17 mouse cellular contexts compared by ENCODE assay signal in the genomic region with DNA sequence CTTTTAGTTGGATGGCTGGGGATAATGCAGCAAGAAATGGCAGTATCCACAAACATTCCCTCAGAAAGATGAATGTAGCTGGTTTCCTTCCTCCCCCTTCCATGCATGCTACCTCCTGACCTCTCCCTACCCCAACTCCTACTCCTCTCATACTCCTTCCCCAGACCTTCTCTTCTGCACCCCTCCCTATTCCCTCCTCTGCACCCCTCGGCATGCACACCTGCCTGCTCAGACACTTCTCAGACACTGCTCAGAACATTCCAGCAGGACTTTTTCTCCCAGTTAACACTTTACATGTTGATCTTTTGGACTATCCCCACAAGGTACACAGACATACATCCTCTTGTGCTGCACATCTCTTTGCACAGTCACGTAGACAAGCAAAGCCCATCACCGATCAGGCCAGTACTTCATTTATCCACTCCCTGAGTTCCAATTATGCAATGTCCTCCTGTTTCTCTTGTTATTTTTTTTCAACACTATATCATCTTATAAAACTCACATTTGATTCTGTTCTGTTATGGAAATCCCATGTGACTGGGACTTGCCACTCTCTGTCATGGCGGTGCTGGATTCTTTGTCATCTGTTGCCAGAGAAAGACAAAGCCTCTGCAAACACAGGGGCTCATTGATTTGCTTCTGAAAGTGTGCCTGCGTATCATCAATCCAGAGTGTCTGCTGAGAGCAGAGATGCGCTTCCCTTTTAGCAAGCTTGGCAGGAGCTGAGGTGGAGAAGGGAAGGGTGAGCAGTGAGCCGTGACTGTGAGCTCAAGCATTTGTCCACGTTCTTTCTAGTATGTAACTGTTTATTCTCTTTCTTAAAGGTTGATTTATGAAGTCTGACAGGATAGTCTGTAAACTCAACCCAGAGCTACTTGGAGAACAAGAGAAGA.
DNase-seq lines count a peak whose midpoint lies in the region; ATAC-seq and TF ChIP-seq lines count a peak whose summit lies in the region.
"Had no signal": no experiment of that assay in that cellular context is flagged by ENCODE, and none has a peak within 500 bp of the region (broad histone marks: within the 10 kb centered on the region; RNA-seq: fewer than 3 reads in every experiment).

No protein-coding gene starts in this region.

- ATAC-seq in midbrain, embryonic 11.5 days (ENCODE audit: low FRiP score) = peak; percentile 80
- ATAC-seq in midbrain, embryonic 16.5 days = no peak
- peak; percentile 82 for ATAC-seq in kidney, postnatal 0 days (replicated peaks; ENCODE audit: low FRiP score, low read depth)
- peak; percentile 73 for ATAC-seq in neural tube, embryonic 15.5 days (ENCODE audit: low FRiP score)
- ATAC-seq in erythroblast, adult 5-6 weeks (replicated peaks; ENCODE audit: low FRiP score, poor library complexity, severe bottlenecking) = no peak
- ATAC-seq: forebrain, embryonic 14.5 days; inflammation-experienced regulatory T-cells, adult 6 months had no signal

- H3K27me3 ChIP-seq in midbrain, embryonic 11.5 days (ENCODE audit: control insufficient read depth, insufficient read depth, low read length) = no peaks in the 10 kb centered on the region
- H3K27me3 ChIP-seq in midbrain, embryonic 16.5 days (ENCODE audit: control insufficient read depth, insufficient read depth, low read depth, low read length) = no peaks in the 10 kb centered on the region
- no peaks in the 10 kb centered on the region for H3K27me3 ChIP-seq in hindbrain, embryonic 10.5 days (ENCODE audit: insufficient read depth, poor library complexity, severe bottlenecking)
- H3K27me3 ChIP-seq in kidney, postnatal 0 days (ENCODE audit: insufficient read depth, low read length) = no peaks in the 10 kb centered on the region
- H3K27me3 ChIP-seq in neural tube, embryonic 15.5 days (replicated peaks) = no peaks in the 10 kb centered on the region
- H3K27me3 ChIP-seq: embryonic facial prominence, embryonic 13.5 days; heart, embryonic 15.5 days; neural tube, embryonic 13.5 days; stomach, embryonic 15.5 days had no signal

- H3K9me3 ChIP-seq in midbrain, embryonic 11.5 days (ENCODE audit: control insufficient read depth, low read length) = no peaks in the 10 kb centered on the region
- H3K9me3 ChIP-seq in midbrain, embryonic 16.5 days (replicated peaks; ENCODE audit: control insufficient read depth, low read length, poor library complexity, severe bottlenecking) = no peaks in the 10 kb centered on the region
- H3K9me3 ChIP-seq in hindbrain, embryonic 10.5 days = no peaks in the 10 kb centered on the region
- no peaks in the 10 kb centered on the region for H3K9me3 ChIP-seq in kidney, postnatal 0 days (replicated peaks; ENCODE audit: low read length)
- no peaks in the 10 kb centered on the region for H3K9me3 ChIP-seq in neural tube, embryonic 15.5 days (replicated peaks)
- H3K9me3 ChIP-seq: embryonic facial prominence, embryonic 13.5 days; heart, embryonic 15.5 days; neural tube, embryonic 13.5 days; stomach, embryonic 15.5 days had no signal

- H3K9ac ChIP-seq in midbrain, embryonic 11.5 days (ENCODE audit: low read length) = no peak overlapping the region
- H3K9ac ChIP-seq in midbrain, embryonic 16.5 days (ENCODE audit: low read depth, low read length) = no peak overlapping the region
- H3K9ac ChIP-seq in kidney, postnatal 0 days (ENCODE audit: low read depth, low read length) = no peak overlapping the region
- H3K9ac ChIP-seq in neural tube, embryonic 15.5 days (replicated peaks) = no peak overlapping the region
- H3K9ac ChIP-seq: embryonic facial prominence, embryonic 13.5 days; heart, embryonic 15.5 days; liver, embryonic 14.5 days; neural tube, embryonic 13.5 days; stomach, embryonic 15.5 days had no signal

- peak; percentile 86 for DNase-seq in midbrain, embryonic 11.5 days (ENCODE audit: low spot score, missing footprints)
- DNase-seq in hindbrain, embryonic 10.5 days (ENCODE audit: low spot score) = peak; percentile 6
- DNase-seq in kidney, postnatal 0 days (ENCODE audit: low spot score) = peak; percentile 53
- no peak for DNase-seq in thymus, adult 18-20 months
- DNase-seq in left cerebral cortex, postnatal 25 days (ENCODE audit: low spot score in 2 of 2) = no peak
- DNase-seq: cerebellum, adult 9-10 months had no signal

- H3K27ac ChIP-seq in midbrain, embryonic 11.5 days (ENCODE audit: low read depth, low read length) = no peak overlapping the region
- H3K27ac ChIP-seq in midbrain, embryonic 16.5 days (ENCODE audit: low read length) = no peak overlapping the region
- H3K27ac ChIP-seq in hindbrain, embryonic 10.5 days = no peak overlapping the region
- H3K27ac ChIP-seq in kidney, postnatal 0 days = no peak overlapping the region
- no peak overlapping the region for H3K27ac ChIP-seq in neural tube, embryonic 15.5 days (replicated peaks)
- H3K27ac ChIP-seq: embryonic facial prominence, embryonic 13.5 days; heart, embryonic 15.5 days; liver, embryonic 14.5 days; macrophage; neural tube, embryonic 13.5 days; stomach, embryonic 15.5 days had no signal

- TF ChIP-seq CTCF in kidney, postnatal 0 days (IDR thresholded peaks at IDR 0.05; ENCODE audit: low read depth) = no peak

- H3K36me3 ChIP-seq in midbrain, embryonic 11.5 days (ENCODE audit: control insufficient read depth, insufficient read depth, low read length) = no peaks in the 10 kb centered on the region
- no peaks in the 10 kb centered on the region for H3K36me3 ChIP-seq in midbrain, embryonic 16.5 days (ENCODE audit: control insufficient read depth, insufficient read depth, low read length)
- H3K36me3 ChIP-seq in hindbrain, embryonic 10.5 days = no peaks in the 10 kb centered on the region
- H3K36me3 ChIP-seq in kidney, postnatal 0 days (ENCODE audit: insufficient read depth, low read length) = no peaks in the 10 kb centered on the region
- no peaks in the 10 kb centered on the region for H3K36me3 ChIP-seq in neural tube, embryonic 15.5 days
- H3K36me3 ChIP-seq: embryonic facial prominence, embryonic 13.5 days; heart, embryonic 15.5 days; neural tube, embryonic 13.5 days; stomach, embryonic 15.5 days had no signal

- no peak overlapping the region for H3K4me2 ChIP-seq in midbrain, embryonic 11.5 days
- no peak overlapping the region for H3K4me2 ChIP-seq in midbrain, embryonic 16.5 days (ENCODE audit: low read length)
- H3K4me2 ChIP-seq in kidney, postnatal 0 days (ENCODE audit: low read length) = no peak overlapping the region
- H3K4me2 ChIP-seq in neural tube, embryonic 15.5 days = no peak overlapping the region
- H3K4me2 ChIP-seq: embryonic facial prominence, embryonic 13.5 days; heart, embryonic 15.5 days; neural tube, embryonic 13.5 days; stomach, embryonic 15.5 days had no signal

- WGBS in midbrain, embryonic 11.5 days = 53% methylated on average over 8 of the region's 8 CpGs
- WGBS in midbrain, embryonic 16.5 days = 44% methylated on average over 8 of the region's 8 CpGs
- 52% methylated on average over 8 of the region's 8 CpGs for WGBS in hindbrain, embryonic 10.5 days
- 34% methylated on average over 8 of the region's 8 CpGs for WGBS in kidney, postnatal 0 days
- 34% methylated on average over 8 of the region's 8 CpGs for WGBS in neural tube, embryonic 15.5 days

- no peaks in the 10 kb centered on the region for H3K4me1 ChIP-seq in midbrain, embryonic 11.5 days (ENCODE audit: control insufficient read depth, insufficient read depth, low read length)
- no peaks in the 10 kb centered on the region for H3K4me1 ChIP-seq in midbrain, embryonic 16.5 days (ENCODE audit: control insufficient read depth, insufficient read depth, low read length)
- H3K4me1 ChIP-seq in hindbrain, embryonic 10.5 days (replicated peaks) = peaks cover 7% of the 10 kb centered on the region
- no peaks in the 10 kb centered on the region for H3K4me1 ChIP-seq in kidney, postnatal 0 days (replicated peaks; ENCODE audit: insufficient read depth, low read length)
- 0 out of 2 replicates have a peak, but pooled peaks cover 2% of the 10 kb centered on the region for H3K4me1 ChIP-seq in neural tube, embryonic 15.5 days
- H3K4me1 ChIP-seq: embryonic facial prominence, embryonic 13.5 days; heart, embryonic 15.5 days; stomach, embryonic 15.5 days had no signal

- no peak overlapping the region for H3K4me3 ChIP-seq in midbrain, embryonic 11.5 days (ENCODE audit: low read depth, low read length)
- no peak overlapping the region for H3K4me3 ChIP-seq in midbrain, embryonic 16.5 days (ENCODE audit: low read depth, low read length)
- no peak overlapping the region for H3K4me3 ChIP-seq in hindbrain, embryonic 10.5 days
- H3K4me3 ChIP-seq in kidney, postnatal 0 days (replicated peaks; ENCODE audit: low read depth, low read length) = no peak overlapping the region
- no peak overlapping the region for H3K4me3 ChIP-seq in neural tube, embryonic 15.5 days (replicated peaks)
- H3K4me3 ChIP-seq: embryonic facial prominence, embryonic 13.5 days; heart, embryonic 15.5 days; neural tube, embryonic 13.5 days; stomach, embryonic 15.5 days had no signal

- intact Hi-C loops in left cerebral cortex, postnatal 25 days (cut with DNase I) = no loop called here

Comparison
In these comparisons a context has a peak if more than half of its experiments do, and no peak if none do; other contexts are left out.
1. ATAC-seq: peak in midbrain, embryonic 11.5 days (single experiment), kidney, postnatal 0 days (single experiment) and neural tube, embryonic 15.5 days (single experiment); none in midbrain, embryonic 16.5 days (single experiment) and erythroblast, adult 5-6 weeks (single experiment).
2. DNase-seq: peak in midbrain, embryonic 11.5 days (single experiment), hindbrain, embryonic 10.5 days (single experiment) and kidney, postnatal 0 days (single experiment); none in thymus, adult 18-20 months (0 of 2) and left cerebral cortex, postnatal 25 days (0 of 2).